Mouse (Mus musculus): ENCODE results near the gene Ttc36.

DNA sequence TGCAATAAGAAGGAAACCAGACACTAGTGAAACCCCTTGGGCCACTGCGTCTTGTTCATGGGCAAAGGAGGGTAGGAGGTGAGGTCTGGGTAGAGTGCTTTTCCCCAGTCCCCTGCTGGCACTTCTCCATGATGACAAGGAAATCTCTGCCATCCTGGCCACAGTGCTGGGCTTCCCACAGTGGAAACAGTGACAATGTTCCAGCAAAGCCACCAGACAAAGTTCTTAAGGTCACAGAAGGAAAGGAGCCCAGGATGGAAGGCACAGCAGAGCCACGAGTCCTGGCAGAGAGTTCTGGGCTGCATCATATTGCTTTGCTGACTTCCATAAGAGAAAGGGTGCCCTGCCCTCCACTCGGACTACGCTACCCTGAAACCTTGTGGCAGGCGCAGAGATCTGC, 2.7 kb upstream of the Ttc36 start:
- TF ChIP-seq POLR2A (IDR thresholded peaks at IDR 0.05; ENCODE audit: insufficient read depth, low read depth, low read length): no peak
- TF ChIP-seq CTCF (IDR thresholded peaks at IDR 0.05; ENCODE audit: insufficient read depth, low read depth, low read length): no peak

All from olfactory bulb, adult 2 months (tissue).